Mouse (Mus musculus) heart, embryonic 13.5 days (tissue): ENCODE results near the gene Hoxa4. TPM values are rescaled to one million over a fixed set of nuclear protein-coding genes. Genes with fewer than 3 reads are reported as not detected.

Experiments
- ATAC-seq: fragments of 200-750 bp; cut with Nextera tagmentation; 2 replicates; pipeline ENCODE4 v1.8.0; 2017; ENCODE audit warnings: moderate TSS enrichment; ENCODE audit not compliant: insufficient number of reproducible peaks, low FRiP score, low TSS enrichment; ENCODE audit errors: extremely low read depth
- H3K27ac ChIP-seq: fragments of 300-500 bp; sonication (generic); replicated peaks from 2 replicates; pipeline ENCODE4 v1.5.1; 2015; ENCODE audit warnings: moderate library complexity, mild to moderate bottlenecking, inconsistent platforms
- H3K27me3 ChIP-seq: fragments of 300-500 bp; sonication (generic); replicated peaks from 2 replicates; pipeline ENCODE4 v1.6.1; 2015; ENCODE audit warnings: mild to moderate bottlenecking, inconsistent platforms
- H3K36me3 ChIP-seq: fragments of 300-500 bp; sonication (generic); 2 replicates; pipeline ENCODE4 v1.6.1; 2015; ENCODE audit warnings: mild to moderate bottlenecking, inconsistent platforms
- H3K4me1 ChIP-seq: fragments of 300-500 bp; sonication (generic); 2 replicates; pipeline ENCODE4 v1.6.1; 2015; ENCODE audit warnings: inconsistent platforms
- H3K4me2 ChIP-seq: fragments of 300-500 bp; sonication (generic); 2 replicates; pipeline ENCODE4 v1.6.1; 2015; ENCODE audit warnings: inconsistent platforms, mild to moderate bottlenecking, moderate library complexity
- H3K4me3 ChIP-seq: fragments of 300-500 bp; sonication (generic); 2 replicates; pipeline ENCODE4 v1.5.1; 2015; ENCODE audit warnings: moderate library complexity, mild to moderate bottlenecking, inconsistent platforms
- H3K9ac ChIP-seq: fragments of 300-500 bp; sonication (generic); 2 replicates; pipeline ENCODE4 v1.6.1; 2015; ENCODE audit warnings: inconsistent platforms, mild to moderate bottlenecking, moderate library complexity
- H3K9me3 ChIP-seq: fragments of 300-500 bp; sonication (generic); 2 replicates; pipeline ENCODE4 v1.6.1; 2016; ENCODE audit warnings: inconsistent platforms
- WGBS: fragments of 180-500 bp; shearing (Covaris S2); methylation state at CpG from one replicate; pipeline ENCODE4 v1.1.7; 2015; ENCODE audit warnings: mixed read lengths; 5-methylcytosine and 5-hydroxymethylcytosine counted together
- polyA plus RNA-seq: library from polyadenylated mRNA; unstranded; fragments of >200 nt; fragmentation: Nextera tagmentation; extraction: Ambion mirVana; gene quantifications from 2 replicates; pipeline ENCODE4 v1.2.1, GENCODE M21; 2015

The Hoxa4 gene
- polyA plus RNA-seq, 1 experiment from 2014 or later: 0.74 TPM

DNA sequence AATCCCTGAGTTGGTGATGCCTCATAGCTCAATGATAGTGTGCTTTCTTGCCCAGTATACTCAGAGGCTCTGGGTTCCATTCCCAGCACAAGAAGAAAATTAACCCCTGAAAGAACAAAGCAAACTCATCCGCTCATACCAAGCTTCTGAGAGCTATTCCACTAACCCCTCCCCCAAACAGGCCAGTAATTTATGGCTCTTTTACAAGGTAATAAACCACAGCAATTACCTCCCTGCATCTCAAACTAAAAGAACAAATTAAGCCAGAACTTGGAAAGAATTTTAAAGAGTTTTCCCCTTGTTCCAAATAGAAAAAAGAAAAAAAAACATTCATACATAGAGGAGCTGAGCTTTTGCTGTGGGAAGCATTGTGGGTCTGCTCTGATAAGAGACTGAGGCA lies 8.8 kb downstream of the Hoxa4 start:
- no peak overlapping the region for H3K9ac ChIP-seq
- no peaks in the 10 kb centered on the region for H3K36me3 ChIP-seq
- peaks cover 100% of the 10 kb centered on the region for H3K27me3 ChIP-seq
- ATAC-seq: no peak
- no peaks in the 10 kb centered on the region for H3K9me3 ChIP-seq
- H3K27ac ChIP-seq: no peak overlapping the region
- no peak overlapping the region for H3K4me3 ChIP-seq
- 29% methylated on average over 1 of the region's 1 CpGs for WGBS
- H3K4me2 ChIP-seq: no peak overlapping the region
- H3K4me1 ChIP-seq: no peaks in the 10 kb centered on the region

DNA sequence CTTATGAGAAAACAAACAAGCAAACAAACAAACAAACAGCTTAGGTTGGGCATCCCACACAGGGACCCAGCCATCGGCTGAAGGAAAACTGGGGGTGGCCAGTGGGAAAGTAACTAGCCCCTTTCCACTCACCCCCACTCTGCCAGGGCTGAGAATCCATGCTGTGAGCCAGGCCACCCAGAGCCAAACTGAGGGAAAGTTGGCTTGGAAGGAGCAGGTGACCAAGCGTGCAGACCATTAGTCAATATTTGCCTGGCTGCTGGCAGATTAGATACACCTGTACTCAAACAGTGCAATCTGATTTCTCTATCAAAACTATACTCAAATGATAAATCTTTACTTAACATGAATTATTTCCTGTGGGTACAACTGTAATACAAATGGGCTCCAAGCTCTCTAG lies 9.5 kb downstream of the Hoxa4 start:
- peaks cover 100% of the 10 kb centered on the region for H3K27me3 ChIP-seq
- no peak overlapping the region for H3K9ac ChIP-seq
- H3K36me3 ChIP-seq: no peaks in the 10 kb centered on the region

DNA sequence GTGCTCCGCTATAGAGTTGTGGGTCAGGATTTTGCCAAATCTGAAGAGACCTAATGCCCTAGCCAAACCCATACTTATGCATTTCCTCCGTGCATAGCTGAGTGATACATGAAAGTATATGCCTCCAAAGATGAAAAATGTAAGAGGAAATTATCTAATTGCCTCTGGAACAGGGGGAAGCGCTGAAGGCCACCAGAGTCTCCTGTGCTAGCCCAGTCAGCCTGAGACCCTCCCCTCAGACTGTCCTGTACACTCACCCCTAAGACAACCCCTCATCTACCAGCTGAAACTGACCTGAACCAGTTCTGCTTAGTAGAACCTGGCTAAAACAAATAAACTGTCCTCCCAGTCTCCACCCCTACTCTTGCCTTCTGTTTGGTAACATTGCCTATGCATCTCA lies 10.8 kb downstream of the Hoxa4 start:
- Histone ChIP-seq H3K4me2 (peak overlapping the region; percentile 50; the same call in 1 of the 2 replicates), H3K36me3 (no peaks in the 10 kb centered on the region), H3K27ac (0 out of 2 replicates have a peak overlapping the region, but pooled peaks have one; percentile 5), H3K27me3 (peaks cover 100% of the 10 kb centered on the region), H3K9me3 (no peaks in the 10 kb centered on the region), H3K4me1 (no peaks in the 10 kb centered on the region), H3K4me3 (peak overlapping the region; percentile 52), H3K9ac (0 out of 2 replicates have a peak overlapping the region, but pooled peaks have one; percentile 64)
- no peak for ATAC-seq
- WGBS: 13% methylated on average over 3 of the region's 3 CpGs

More for the DNA sequence above, 9.5 kb downstream of the Hoxa4 start:
- Histone ChIP-seq H3K27ac (no peak overlapping the region), H3K4me1 (no peaks in the 10 kb centered on the region), H3K4me3 (no peak overlapping the region), H3K9me3 (no peaks in the 10 kb centered on the region), H3K4me2 (no peak overlapping the region)
- 29% methylated on average over 2 of the region's 2 CpGs for WGBS
- ATAC-seq: no peak

DNA sequence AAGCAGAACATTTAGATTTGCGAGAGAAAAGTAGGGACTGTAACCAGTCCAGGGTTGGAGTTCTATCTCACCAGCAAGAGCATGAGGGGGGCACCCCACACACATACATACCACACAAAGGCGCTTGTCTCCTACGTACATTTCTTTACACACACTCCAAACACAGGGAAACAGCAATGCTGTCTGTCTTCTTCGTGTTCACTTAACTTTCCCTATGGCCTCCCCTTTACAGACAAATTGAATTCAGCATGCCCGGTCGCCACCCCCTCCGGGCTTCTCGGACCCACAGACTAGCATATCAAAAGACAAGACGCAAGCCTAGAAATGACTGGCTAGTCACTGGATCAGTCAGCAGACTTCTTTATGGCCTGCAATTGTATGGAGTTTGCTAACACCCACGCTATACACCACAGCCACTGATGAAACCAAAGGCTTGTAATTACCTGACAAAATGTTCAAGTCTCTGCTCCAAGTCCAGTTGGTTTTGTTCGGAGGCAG lies 11.3 kb downstream of the Hoxa4 start:
- Histone ChIP-seq H3K9ac (peak overlapping the region; percentile 64; the same call in 1 of the 2 replicates), H3K36me3 (no peaks in the 10 kb centered on the region), H3K4me2 (peak overlapping the region; percentile 50), H3K9me3 (no peaks in the 10 kb centered on the region), H3K4me3 (peak overlapping the region; percentile 52), H3K27ac (0 out of 2 replicates have a peak overlapping the region, but pooled peaks have one; percentile 5), H3K4me1 (no peaks in the 10 kb centered on the region), H3K27me3 (peaks cover 100% of the 10 kb centered on the region)
- no peak for ATAC-seq
- 7% methylated on average over 11 of the region's 11 CpGs for WGBS

DNA sequence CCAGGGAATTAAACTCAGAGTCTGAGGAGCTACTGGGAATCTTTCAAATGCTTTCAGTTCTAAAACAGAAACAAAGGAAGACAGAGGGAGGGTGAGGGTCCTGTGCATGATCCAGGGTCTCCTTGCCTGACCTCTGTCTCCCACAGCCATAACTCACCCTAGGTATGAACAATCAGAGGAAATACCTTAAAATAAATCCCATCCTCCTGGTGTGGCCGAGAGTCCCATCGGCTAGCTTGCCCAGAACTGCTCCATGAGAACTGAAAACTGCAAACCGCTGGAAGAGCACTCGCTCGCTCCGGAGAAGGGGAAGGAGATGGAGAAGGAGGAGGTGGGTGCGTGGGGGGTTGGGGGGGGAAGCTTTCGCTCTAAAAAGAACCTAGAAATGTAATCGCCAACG lies 11.9 kb downstream of the Hoxa4 start:
- Histone ChIP-seq H3K36me3 (no peaks in the 10 kb centered on the region), H3K9ac (peak overlapping the region; percentile 64), H3K4me3 (peak overlapping the region; percentile 52), H3K4me1 (no peaks in the 10 kb centered on the region), H3K4me2 (peak overlapping the region; percentile 50), H3K9me3 (no peaks in the 10 kb centered on the region), H3K27ac (peak overlapping the region; percentile 8; the same call in 1 of the 2 replicates), H3K27me3 (peaks cover 100% of the 10 kb centered on the region)
- no peak for ATAC-seq
- WGBS: 0% methylated on average over 10 of the region's 10 CpGs

DNA sequence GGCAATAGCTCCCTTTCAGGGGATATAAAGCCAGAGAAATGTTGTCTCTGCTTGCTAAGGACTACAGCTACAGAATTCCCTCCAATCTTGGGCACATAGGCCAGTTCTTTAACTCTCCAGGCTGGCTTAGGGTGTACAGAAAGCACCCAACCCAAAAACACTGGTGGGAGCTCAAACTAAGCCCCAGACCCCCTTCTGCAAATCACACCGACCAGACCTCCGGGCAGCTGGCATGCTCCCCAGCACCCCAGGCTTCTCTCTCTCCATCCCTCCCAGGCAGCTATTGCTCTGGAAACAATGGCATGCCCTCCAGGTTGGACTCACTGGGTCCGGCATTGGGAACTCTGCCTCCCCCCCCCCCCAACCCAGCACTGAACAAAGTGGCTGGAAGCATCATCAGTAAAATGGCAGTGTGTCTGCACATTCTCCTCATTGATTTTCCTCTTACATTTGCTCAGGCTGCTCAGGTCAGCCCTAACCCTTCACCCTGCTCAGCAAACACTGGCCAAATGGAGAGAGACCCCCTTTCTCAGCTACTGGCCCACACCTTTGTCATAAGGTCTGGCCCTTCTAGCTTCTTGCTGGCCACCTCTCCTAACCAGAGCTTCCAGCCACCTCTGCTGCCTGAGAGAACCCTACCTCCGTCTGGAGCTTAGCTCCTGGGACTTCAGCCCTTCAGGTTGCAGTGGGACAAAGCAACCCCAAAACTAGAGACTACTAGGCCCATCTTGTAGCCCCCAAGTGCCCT lies 12.5 kb downstream of the Hoxa4 start:
- WGBS: 5% methylated on average over 4 of the region's 4 CpGs
- peak overlapping the region; percentile 64 for H3K9ac ChIP-seq
- H3K4me2 ChIP-seq: peak overlapping the region; percentile 50
- no peaks in the 10 kb centered on the region for H3K9me3 ChIP-seq
- no peaks in the 10 kb centered on the region for H3K4me1 ChIP-seq
- peaks cover 99% of the 10 kb centered on the region for H3K27me3 ChIP-seq
- H3K36me3 ChIP-seq: no peaks in the 10 kb centered on the region
- peak overlapping the region; percentile 8 for H3K27ac ChIP-seq
- no peak for ATAC-seq
- H3K4me3 ChIP-seq: peak overlapping the region; percentile 52

DNA sequence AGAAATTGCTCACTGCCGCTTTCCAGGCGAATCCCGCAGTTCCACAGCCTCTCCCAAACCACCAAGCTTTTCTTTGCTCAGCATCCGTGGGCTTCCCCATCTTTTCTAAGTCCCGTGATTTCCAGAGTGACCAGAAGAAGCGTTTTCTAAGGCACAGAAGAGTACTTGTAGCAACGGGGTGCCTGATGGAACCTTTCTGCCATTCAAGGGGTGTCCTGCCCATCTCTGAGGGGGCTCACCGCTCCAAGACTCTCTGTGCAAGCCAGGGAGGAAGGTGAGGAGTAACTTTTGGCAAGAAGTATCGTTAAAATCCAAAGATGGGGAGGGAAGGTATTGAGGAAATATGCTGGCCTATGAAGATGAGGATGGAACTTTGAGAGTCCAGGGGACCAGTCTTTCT lies 13.7 kb downstream of the Hoxa4 start:
- Histone ChIP-seq H3K4me3 (peak overlapping the region; percentile 52), H3K27me3 (peaks cover 99% of the 10 kb centered on the region), H3K4me2 (peak overlapping the region; percentile 50), H3K9ac (peak overlapping the region; percentile 79), H3K27ac (peak overlapping the region; percentile 86), H3K36me3 (no peaks in the 10 kb centered on the region), H3K9me3 (no peaks in the 10 kb centered on the region), H3K4me1 (peaks cover 1% of the 10 kb centered on the region)
- ATAC-seq: no peak
- 5% methylated on average over 9 of the region's 9 CpGs for WGBS

DNA sequence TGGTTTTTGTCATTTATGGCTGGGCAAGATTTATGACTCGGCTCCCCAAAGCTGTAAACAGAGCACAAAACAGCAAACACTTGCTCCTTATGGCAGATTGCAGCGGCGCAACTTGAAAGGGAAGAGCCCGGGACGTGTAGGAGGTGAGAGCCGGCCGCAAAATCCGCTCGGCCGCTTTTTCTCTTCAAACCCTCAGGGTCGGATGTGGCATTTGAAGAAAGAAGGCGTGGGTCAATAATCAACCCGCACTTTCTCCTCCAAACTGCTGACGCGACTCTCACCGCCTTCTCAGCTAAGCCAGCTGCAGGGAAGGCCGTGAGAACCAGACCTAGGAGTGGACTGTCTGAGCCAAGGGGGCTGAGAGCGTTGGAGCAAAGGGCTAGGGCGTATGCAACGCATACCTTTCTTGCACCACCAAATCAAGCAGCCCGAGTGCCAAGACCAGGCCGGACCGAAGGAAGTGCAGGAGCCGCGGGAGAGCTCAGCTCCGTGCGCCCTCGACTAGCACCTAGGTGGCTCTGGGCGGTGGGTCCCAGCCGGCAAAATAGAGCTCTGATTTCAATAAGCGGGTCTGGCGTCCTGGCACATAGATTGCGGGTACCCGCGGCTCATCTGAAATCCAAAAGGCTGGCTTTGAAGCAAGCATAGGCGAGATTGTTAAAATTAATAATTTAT lies 14.4 kb downstream of the Hoxa4 start, which contains the start of gene 5730596B20Rik:
5730596B20Rik (plus strand) TSS at position 438 of the 675 bp plus-strand sequence.
- no peak for ATAC-seq
- 2% methylated on average over 36 of the region's 36 CpGs for WGBS
- Histone ChIP-seq H3K27me3 (peaks cover 99% of the 10 kb centered on the region), H3K4me2 (peak within 1 kb of the TSS; percentile 50), H3K9me3 (no peaks in the 10 kb centered on the region), H3K27ac (peak within 1 kb of the TSS; percentile 86), H3K4me3 (peak within 1 kb of the TSS; percentile 52), H3K9ac (peak within 1 kb of the TSS; percentile 79), H3K36me3 (no peaks in the 10 kb centered on the region), H3K4me1 (peaks cover 7% of the 10 kb centered on the region)

DNA sequence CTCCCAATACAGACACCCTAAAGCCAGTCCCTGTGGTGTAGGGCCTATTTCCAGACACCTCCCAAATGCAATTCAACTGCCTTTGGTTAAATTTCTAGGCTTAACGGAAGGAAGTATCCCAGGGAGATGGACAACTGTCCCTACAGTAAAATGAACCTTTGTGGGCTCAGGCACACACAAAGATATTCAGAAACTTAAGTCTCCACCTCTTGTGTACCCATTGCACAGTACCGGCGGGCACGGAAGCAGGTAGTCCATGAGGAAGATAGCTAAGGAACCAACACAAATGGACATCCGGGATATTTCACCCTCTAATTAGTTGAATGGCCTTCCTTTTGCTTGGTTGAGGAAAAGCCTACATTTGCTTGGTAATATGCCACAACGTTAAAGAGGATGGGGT lies 15.2 kb downstream of the Hoxa4 start:
- Histone ChIP-seq H3K4me3 (peak overlapping the region; percentile 52), H3K27ac (peak overlapping the region; percentile 86), H3K36me3 (no peaks in the 10 kb centered on the region), H3K9ac (peak overlapping the region; percentile 79), H3K4me2 (peak overlapping the region; percentile 50), H3K9me3 (no peaks in the 10 kb centered on the region), H3K27me3 (peaks cover 99% of the 10 kb centered on the region), H3K4me1 (peaks cover 7% of the 10 kb centered on the region)
- no peak for ATAC-seq
- WGBS: 3% methylated on average over 6 of the region's 6 CpGs

DNA sequence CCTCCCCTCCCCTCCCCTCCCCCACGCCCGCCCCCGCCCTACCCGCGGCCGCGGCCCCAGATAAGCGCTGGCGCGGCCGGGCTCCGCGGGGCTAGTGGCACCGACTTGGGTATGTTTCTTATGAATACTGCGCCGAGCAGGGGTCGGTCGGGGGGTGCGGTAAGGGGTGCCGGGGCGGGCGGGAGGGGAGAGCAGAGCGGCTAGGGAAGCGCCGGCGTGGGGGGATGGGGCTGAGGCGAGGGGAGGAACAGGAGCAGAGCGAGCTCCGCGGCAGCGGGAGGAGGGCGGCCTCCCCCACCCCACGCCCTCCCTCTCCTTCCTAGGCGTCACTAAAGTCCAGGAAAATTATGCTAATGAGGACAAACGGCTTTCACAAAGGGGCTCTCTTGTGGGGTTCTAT lies 15.7 kb downstream of the Hoxa4 start:
- 3% methylated on average over 25 of the region's 35 CpGs for WGBS
- no peak for ATAC-seq

DNA sequence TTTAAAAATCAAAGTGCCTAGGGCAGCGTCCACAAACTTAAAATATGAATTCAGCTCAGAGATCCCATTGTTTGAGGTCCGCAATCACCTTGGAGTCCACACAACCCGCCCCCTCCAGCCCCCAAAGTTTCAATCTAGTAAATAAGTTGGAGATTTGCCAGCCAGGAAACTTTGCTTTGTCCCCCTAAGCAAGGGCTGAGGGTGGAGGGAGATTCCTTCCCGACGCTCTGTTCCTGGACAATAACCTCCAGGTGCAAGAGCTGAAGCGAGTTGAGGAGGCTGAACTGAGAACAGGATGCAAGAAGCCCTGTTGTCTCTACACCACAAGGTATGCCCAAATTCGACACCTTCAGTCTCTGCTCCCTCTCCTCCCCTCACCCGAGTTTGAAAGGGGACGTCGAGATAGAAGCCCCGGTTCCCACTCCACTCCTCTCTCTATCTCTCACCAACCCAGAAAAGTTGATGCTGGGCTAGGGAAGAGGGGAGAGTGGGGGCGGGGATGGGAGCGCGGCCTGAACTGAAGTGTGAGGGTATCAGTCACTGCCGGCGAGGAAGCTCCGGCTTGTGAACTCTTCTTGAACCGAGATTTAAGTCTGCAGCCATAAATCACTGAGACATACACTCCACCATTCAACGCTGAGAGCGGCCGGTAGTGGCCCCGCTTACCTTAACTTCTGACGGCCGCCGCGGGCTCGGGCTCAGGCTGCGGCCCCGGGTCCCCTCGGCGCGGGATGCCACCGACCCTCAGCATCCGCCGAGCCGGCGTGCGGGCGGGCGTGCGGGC lies 16.4 kb downstream of the Hoxa4 start:
- Histone ChIP-seq H3K9ac (peak overlapping the region; percentile 79), H3K4me1 (peaks cover 18% of the 10 kb centered on the region), H3K36me3 (no peaks in the 10 kb centered on the region), H3K27ac (peak overlapping the region; percentile 86), H3K9me3 (no peaks in the 10 kb centered on the region), H3K4me3 (peak overlapping the region; percentile 52), H3K4me2 (peak overlapping the region; percentile 50), H3K27me3 (peaks cover 99% of the 10 kb centered on the region)
- peak; percentile 25; the same call in 1 of the 2 replicates for ATAC-seq
- under 1% methylated on average over 41 of the region's 41 CpGs for WGBS

More for the DNA sequence above, 15.7 kb downstream of the Hoxa4 start:
- H3K9me3 ChIP-seq: no peaks in the 10 kb centered on the region
- H3K36me3 ChIP-seq: no peaks in the 10 kb centered on the region
- H3K4me1 ChIP-seq: peaks cover 10% of the 10 kb centered on the region
- peak overlapping the region; percentile 79 for H3K9ac ChIP-seq
- peak overlapping the region; percentile 50 for H3K4me2 ChIP-seq
- H3K27ac ChIP-seq: peak overlapping the region; percentile 86
- peak overlapping the region; percentile 52 for H3K4me3 ChIP-seq
- peaks cover 99% of the 10 kb centered on the region for H3K27me3 ChIP-seq
